Mouse (Mus musculus) ovary, postnatal 36 days (tissue): ENCODE results near the gene Ski.

Experiments
- DNase-seq: peaks from one replicate; pipeline ENCODE4 v3.0.0; 2022; ENCODE audit warnings: low spot score, mixed read lengths

Ski gene

GRCm38 (mm10) chr4:155129132-155129917, 93.1 kb downstream of the Ski start:
- DNase-seq: no peak

- DNase-seq: no peak
Observed at GRCm38 (mm10) chr4:155128411-155128810, 94.0 kb downstream of the Ski start.

- DNase-seq: no peak
Observed at GRCm38 (mm10) chr4:155126602-155127372, 95.6 kb downstream of the Ski start.

- no peak for DNase-seq
Observed at GRCm38 (mm10) chr4:155126194-155126593, 96.2 kb downstream of the Ski start.

- DNase-seq: no peak
Observed at GRCm38 (mm10) chr4:155125310-155125709, 97.1 kb downstream of the Ski start.

- no peak for DNase-seq
Observed at GRCm38 (mm10) chr4:155123868-155124534, 98.4 kb downstream of the Ski start.

- peak; percentile 74 for DNase-seq
Observed at GRCm38 (mm10) chr4:155122444-155123040, 99.8 kb downstream of the Ski start.

GRCm38 (mm10) chr4:155121915-155122443, 100.4 kb downstream of the Ski start:
- no peak for DNase-seq

- no peak for DNase-seq
Observed at GRCm38 (mm10) chr4:155121222-155121621, 101.2 kb downstream of the Ski start.

GRCm38 (mm10) chr4:155120583-155120982, 101.8 kb downstream of the Ski start:
- no peak for DNase-seq

- no peak for DNase-seq
Observed at GRCm38 (mm10) chr4:155120038-155120437, 102.4 kb downstream of the Ski start.

- DNase-seq: no peak
Observed at GRCm38 (mm10) chr4:155118278-155118677, 104.1 kb downstream of the Ski start.

GRCm38 (mm10) chr4:155117396-155117978, 104.9 kb downstream of the Ski start:
- DNase-seq: no peak

GRCm38 (mm10) chr4:155116607-155117006, 105.8 kb downstream of the Ski start:
- DNase-seq: no peak

GRCm38 (mm10) chr4:155113766-155114410, 108.5 kb downstream of the Ski start:
- no peak for DNase-seq

GRCm38 (mm10) chr4:155109471-155109870, 112.9 kb downstream of the Ski start:
- no peak for DNase-seq

- no peak for DNase-seq
Observed at GRCm38 (mm10) chr4:155107886-155108285, 114.5 kb downstream of the Ski start.
